Mouse (Mus musculus) granulocyte monocyte progenitor cell, adult 5-6 weeks (primary cell): ENCODE results near the gene Tmem143. TPM values are rescaled to one million over a fixed set of nuclear protein-coding genes. Genes with fewer than 3 reads are reported as not detected.
A peak's percentile ranks its signal among the peaks of the same experiment; 100 is the strongest.
"Not testable (repeated sequence)": the region's sequence is repeated elsewhere in the genome, so short reads cannot be mapped to it uniquely, and the experiment has no call there.

Experiments
- ATAC-seq: replicated peaks from 2 replicates; pipeline ENCODE4 v1.8.0; 2016; ENCODE audit warnings: mild to moderate bottlenecking, moderate TSS enrichment, inconsistent platforms; ENCODE audit not compliant: poor library complexity, severe bottlenecking
- total RNA-seq, 2 experiments: library from RNA; stranded (forward) in 1 of 2; stranded (reverse) in 1 of 2; fragments of 200-712, 200-1000 nt in 1 of 2; fragments of >200 nt in 1 of 2; fragmentation: Nextera tagmentation in 1 of 2; gene quantifications; 2 replicates each; pipeline ENCODE4 v1.2.3; 2014 to 2017

Tmem143 gene
- total RNA-seq, 2 experiments from 2014 or later: 9.5 to 21.2 TPM

DNA sequence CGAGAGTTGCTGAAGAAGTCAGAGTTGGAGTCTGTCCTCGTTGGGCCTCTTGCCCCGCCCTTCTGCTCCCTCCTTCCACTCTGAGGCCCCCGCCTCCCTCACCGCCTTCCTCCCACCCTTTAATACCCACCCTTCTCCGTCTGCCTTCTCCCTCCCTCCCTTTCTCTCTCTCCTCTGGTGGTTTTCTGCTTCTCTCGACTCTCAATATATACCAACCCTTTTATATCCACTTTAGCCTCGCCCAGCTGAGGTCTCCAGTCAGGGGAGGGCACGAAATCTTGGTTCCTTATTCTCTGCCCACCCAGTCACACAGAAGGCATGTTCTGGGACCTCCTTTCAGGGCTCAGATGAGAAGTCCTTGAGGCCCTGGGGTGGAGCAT, 24.5 kb downstream of the Tmem143 start, which contains the start of gene Emp3:
Emp3 (minus strand) TSS at position 163 of the 380 bp plus-strand sequence.
- peak; percentile 26 for ATAC-seq

DNA sequence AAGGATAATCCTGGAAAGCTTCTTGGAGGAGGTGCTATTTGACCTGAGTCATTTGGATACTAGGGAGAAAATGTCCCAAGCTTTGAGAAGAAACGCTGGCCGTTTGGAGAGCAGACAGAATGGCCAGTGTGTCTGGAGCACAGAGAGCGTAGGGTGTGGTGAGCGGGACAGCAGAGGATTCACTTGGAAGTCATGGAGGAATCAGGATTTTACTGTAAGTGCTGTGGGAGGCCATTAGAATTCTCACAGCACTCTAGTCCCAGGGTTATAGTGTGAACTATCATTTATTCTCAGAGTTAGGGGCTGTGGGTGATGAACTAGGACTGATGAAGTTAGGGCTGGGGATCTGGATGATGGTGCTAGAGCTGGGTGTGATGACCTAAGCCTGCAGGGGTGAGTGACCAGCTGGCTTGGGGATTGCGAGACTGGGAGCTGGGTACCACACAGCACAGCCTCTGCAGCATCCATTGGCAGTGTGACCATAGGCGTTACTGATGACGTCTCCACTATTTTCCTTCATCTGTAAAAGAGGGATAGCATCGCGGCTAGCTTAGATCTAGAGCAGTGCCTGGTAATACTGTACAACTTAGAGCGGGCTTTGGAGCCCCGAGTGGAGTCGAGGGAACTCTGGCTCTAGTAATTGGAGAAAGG, 25.3 kb downstream of the Tmem143 start:
- no peak for ATAC-seq

DNA sequence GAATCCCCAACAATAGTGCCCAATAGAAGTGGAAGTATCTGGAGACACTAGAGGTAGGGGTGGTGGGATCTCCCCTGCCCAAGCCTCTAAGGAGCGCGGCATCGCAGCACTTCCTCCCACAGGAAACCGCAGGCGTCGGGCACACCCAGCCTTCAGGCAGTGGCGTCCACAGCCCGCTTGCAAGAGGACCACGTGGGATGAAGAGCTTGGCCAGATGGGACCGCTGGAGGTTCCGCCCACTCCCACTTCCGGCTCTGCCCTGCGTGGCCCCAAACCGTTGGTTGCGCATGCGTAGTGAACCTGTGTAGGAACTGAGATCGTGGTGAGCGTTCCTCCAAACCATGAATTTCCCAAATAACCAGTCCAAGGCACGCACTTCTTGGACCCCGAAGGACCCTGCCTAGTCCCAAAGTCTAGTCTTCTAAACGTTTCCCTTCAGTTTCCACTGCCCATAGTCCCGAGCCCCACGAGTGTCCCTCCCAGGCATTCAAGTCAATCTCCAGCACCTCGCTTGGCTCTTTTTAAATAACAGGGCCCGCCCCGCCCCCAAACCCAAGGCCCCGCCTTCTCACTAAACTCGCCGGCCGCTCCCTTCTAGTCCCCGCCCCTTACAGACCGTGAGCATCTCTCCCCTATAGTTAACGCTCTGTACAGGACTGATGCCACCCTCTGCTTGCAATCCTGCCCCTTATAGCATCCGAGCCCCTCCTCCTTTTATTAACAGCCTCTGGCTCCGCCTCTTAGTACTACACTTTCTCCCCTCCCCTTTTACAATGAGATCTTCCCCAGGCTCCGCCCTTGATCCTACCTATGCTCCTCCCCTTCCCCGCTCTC, 26.4 kb downstream of the Tmem143 start:
- ATAC-seq: peak; percentile 57

DNA sequence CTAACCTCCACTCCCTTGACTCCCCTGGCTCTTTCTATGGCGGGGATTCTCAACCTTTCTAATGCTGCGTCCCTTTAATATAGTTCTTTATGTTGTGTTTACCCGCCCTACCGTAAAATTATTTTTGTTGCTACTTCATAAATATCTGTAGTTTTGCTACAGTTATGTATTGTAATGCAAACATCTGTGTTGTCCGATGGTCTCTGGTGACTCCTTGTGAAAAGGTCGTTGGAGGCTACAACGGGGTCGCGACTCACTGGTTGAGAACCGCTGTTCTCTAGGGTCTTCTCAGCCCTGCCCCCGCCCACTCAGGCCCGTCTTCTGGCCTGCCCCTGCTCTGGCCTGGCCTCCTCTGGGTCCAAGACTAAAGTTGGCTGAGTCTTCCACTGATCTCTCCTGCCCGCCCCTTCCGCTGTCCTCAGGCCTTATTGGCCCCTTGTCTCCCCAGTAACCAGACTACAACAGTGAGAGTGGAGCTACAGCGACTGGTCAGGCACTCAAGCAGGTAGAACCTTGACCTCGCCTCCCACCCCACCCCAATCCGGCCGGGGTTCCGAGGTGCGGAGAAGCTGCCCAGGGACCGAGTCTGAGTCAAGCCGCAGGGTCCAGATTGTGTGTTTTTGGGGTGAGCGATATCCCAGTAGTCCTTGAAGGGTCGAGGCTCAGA, 27.2 kb downstream of the Tmem143 start, which contains the start of gene Ccdc114:
Ccdc114 (plus strand) TSS at position 311 of the 667 bp plus-strand sequence.
- ATAC-seq: peak; percentile 25

DNA sequence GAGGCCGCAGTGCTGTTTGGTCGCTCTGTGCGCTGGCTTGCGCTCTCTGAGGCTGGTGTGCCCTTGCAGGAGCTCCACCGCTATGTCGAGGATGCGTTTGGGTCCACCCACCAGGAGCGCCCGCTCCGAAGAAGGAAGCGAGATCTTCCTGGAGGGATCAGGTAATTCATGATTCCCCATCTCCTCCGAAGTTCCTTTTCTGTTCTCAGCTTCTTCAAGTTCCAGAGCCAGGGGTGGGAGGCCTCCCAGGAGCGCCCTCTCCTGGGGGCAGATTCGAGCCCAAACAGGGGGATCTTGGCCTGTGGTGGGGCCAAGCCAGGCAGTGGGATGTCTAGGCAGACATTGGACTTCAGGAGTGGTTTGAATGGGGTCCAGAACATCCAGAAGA, 27.7 kb downstream of the Tmem143 start:
- 0 out of 2 replicates have a peak, but pooled peaks have one; percentile 8 for ATAC-seq

DNA sequence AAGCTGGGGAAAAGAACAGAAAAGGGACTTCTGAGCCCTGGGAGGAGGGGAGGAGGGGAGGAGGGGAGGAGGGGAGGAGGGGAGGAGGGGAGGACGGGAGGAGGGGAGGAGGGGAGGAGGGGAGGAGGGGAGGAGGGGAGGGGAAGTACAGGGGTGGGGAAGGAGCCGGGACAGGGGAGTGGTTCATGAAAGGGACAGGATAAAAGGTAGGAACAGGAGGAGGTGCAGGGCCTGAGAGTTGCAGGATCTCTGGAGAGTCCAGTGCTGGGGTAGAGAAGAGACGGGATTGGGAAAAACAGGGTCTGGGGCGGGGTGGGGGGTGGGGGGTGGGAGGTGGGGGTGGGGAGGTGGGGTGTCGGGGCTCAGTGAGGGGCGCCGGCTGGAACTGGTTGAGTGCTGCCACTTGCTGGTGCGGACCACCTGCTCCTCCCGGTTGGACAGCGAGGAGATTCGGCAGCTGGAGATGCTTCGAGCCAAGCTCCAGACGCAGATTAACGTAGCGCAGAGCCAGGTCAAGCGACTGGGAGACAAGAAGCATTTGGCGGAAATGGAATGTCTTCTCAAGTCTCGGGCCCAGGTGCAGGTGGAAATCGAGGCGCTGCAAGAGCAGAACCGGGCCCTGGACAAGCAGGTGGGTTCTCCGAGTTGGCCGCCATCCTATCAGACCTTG, 32.0 kb downstream of the Tmem143 start:
- ATAC-seq: no peak

DNA sequence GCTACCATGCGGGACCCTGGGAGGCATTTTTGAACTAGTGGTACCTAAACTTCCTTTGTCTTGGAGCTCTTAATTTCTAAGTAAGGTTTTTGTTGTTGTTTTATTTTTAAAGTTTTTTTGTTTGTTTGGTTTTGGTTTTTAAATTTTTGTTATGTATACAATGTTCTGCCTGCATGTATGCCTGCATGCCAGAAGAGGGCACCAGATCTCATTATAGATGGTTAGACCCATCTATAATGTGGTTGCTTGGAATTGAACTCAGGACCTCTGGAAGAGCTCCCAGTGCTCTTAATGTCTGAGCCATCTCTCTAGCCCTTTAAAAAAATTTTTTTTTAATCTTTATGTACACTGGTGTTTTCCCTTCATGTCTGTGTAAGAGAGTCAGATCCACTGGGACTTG, 32.9 kb downstream of the Tmem143 start:
- no peak for ATAC-seq

DNA sequence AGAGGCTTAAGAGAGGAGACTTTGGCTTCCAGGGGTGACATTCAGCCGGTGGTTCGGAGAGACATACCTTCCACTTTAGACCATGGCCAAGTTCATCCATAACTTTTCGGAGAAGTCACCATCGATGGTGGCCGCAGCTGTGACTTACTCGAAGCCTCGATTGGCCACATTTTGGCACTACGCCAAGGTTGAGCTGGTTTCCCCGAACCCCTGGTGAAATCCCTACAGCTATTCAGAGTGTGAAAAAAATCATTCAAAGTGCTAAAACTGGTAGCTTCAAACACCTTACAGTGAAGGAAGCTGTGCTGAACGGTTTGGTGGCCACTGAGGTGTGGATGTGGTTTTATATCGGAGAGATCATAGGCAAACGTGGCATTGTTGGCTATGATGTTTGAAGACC, 37.0 kb downstream of the Tmem143 start:
- ATAC-seq: not testable (repeated sequence)

DNA sequence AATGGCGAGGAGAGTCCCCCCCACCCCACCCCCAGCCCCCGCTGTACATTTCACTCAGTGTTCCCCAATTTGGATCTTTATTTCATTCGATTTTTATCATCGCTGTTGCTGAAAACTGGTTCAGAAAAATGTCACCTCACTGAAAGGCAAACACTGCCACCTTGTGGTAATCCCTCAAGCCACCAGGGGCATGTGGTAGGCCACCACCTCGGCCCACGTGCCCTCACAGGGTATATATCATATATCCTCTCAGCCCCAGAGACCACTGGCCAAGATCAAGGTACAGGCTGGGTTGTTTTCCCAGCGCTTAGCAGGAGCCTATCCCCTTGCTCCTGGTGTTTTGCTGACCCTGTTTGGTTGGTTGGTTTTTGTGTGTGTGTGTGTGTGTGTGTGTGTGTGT, 38.4 kb downstream of the Tmem143 start:
- peak; percentile 79 for ATAC-seq

DNA sequence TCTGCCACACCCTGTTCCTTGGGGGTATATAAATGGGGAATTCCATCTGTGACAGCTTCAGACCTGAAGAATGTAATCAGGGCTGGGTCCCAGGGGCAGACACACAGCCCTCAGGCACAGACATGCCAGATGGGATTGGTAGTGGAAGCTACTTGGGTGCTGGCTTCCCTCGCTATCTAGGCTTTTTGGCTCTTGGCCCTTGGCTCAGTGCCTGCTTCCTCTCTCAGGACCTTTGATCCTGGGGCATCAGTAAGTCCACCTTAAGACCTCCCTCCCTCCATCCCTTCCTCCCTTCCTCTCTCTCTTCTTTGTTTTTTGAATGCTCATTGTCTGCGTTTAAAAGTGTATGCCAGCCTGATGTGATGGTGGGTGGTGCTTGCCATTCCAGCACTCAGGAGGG, 43.1 kb downstream of the Tmem143 start:
- ATAC-seq: no peak

DNA sequence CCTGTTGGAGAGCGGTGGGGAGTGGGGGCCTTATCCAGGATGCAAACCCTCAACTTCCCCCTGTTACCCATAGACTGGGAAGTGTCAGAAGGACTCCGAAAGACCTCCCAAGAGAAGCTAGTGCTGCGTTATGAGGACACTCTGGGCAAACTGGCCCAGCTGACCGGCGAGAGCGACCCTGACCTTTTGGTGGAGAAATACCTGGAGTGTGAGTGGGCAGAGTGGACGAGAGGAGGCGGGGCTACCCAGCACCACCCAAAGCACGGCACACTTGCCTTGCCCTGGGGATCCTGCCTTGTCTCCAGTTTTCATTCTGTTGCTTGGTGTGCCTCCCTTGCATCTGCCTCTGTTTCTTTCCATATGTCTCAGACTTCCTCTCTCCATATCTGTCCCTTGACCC, 45.2 kb downstream of the Tmem143 start:
- ATAC-seq: no peak

DNA sequence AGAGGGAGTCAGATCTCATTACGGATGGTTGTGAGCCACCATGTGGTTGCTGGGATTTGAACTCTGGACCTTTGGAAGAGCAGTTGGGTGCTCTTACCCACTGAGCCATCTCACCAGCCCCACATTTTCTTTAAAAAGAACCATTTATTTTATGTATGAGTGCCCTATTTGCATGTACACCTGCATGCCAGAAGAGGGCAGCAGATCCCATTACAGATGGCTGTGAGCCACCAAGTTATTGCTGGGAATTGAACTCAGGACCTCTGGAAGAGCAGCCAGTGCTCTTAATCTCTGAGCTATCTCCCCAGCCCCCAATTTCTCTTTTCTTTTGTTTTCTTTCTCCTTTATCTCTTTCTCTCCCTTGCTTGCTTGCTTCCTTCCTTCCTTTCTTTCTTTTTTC, 46.5 kb downstream of the Tmem143 start:
- ATAC-seq: not testable (repeated sequence)

DNA sequence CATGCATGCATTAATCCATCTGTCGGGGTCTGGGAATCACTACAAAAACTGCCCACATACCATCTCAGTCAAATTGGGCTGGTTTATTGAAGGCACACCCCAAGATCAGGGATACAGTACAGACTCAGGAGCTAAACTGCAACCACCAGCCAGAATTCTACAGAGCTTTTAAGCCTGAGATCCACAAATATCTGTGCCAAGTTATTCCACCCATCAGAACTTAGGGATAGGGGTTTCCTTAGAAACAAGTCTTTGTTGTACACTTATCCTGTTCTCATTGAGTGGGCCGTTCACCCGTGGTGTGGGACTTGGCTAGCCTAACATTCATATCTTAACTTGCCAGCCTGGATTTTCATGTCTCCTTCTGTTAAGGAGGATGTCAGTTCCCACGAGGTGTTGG, 52.3 kb downstream of the Tmem143 start:
- ATAC-seq: no peak

DNA sequence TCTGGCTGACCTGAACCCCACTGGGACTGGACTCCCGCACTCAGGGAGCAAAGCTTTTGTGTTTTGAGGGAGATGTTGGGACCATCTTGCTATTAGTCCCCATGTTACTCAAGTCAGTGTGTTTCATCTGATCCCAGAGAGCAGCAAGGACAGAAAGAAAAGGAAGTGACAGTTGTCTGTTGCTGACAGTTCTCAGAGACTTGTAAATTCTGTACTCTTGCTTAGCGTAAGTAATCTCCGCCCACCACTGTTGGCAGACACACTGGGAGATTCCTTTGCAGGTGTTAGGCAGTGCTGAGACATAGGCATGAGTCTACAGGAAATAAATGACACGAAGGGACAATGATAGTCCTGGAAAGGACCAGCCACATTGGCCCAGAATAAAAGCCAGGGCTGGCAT, 59.9 kb downstream of the Tmem143 start:
- no peak for ATAC-seq

Other genes with a start within 250 kb of the Tmem143 start
- 0.24 TPM in 1 of 2 replicates, not detected in the other for gene Fut2, start 230.5 kb upstream of the Tmem143 start, total RNA-seq (2014; fragmentation: Nextera tagmentation)
- not detected in 2 replicates for gene Fut2, start 230.5 kb upstream of the Tmem143 start, total RNA-seq (2017)
- gene Ntn5, start 212.9 kb upstream of the Tmem143 start, total RNA-seq (2014; fragmentation: Nextera tagmentation): not detected in 2 replicates
- gene Ntn5, start 212.9 kb upstream of the Tmem143 start, total RNA-seq (2017): not detected in 2 replicates
- gene Sec1, start 202.5 kb upstream of the Tmem143 start, total RNA-seq (2014; fragmentation: Nextera tagmentation): not detected in 2 replicates
- gene Sec1, start 202.5 kb upstream of the Tmem143 start, total RNA-seq (2017): not detected in 2 replicates
- gene Car11, start 197.1 kb upstream of the Tmem143 start, total RNA-seq (2014; fragmentation: Nextera tagmentation): not detected in 2 replicates
- 0.09 TPM in 1 of 2 replicates, not detected in the other for gene Car11, start 197.1 kb upstream of the Tmem143 start, total RNA-seq (2017)
- gene Dbp, start 191.9 kb upstream of the Tmem143 start, total RNA-seq (2014; fragmentation: Nextera tagmentation): 1.7 and 3.1 TPM in 2 replicates
- gene Dbp, start 191.9 kb upstream of the Tmem143 start, total RNA-seq (2017): 4.0 and 6.3 TPM in 2 replicates
- 2,165 and 2,847 TPM in 2 replicates for gene Rpl18, start 181.5 kb upstream of the Tmem143 start, total RNA-seq (2014; fragmentation: Nextera tagmentation)
- 1,831 and 2,021 TPM in 2 replicates for gene Rpl18, start 181.5 kb upstream of the Tmem143 start, total RNA-seq (2017)
- 14.9 and 26.4 TPM in 2 replicates for gene Sphk2, start 178.9 kb upstream of the Tmem143 start, total RNA-seq (2014; fragmentation: Nextera tagmentation)
- gene Sphk2, start 178.9 kb upstream of the Tmem143 start, total RNA-seq (2017): 10.0 and 10.6 TPM in 2 replicates
- 0.34 and 0.90 TPM in 2 replicates for gene Fam83e, start 175.7 kb upstream of the Tmem143 start, total RNA-seq (2014; fragmentation: Nextera tagmentation)
- gene Fam83e, start 175.7 kb upstream of the Tmem143 start, total RNA-seq (2017): 0.39 and 0.77 TPM in 2 replicates
- gene Spaca4, start 171.1 kb upstream of the Tmem143 start, total RNA-seq (2014; fragmentation: Nextera tagmentation): not detected in 2 replicates
- not detected in 2 replicates for gene Spaca4, start 171.1 kb upstream of the Tmem143 start, total RNA-seq (2017)
- gene Lmtk3, start 113.2 kb upstream of the Tmem143 start, total RNA-seq (2014; fragmentation: Nextera tagmentation): not detected in 2 replicates
- not detected in 2 replicates for gene Lmtk3, start 113.2 kb upstream of the Tmem143 start, total RNA-seq (2017)
- 1.3 and 3.3 TPM in 2 replicates for gene Sult2b1, start 112.3 kb upstream of the Tmem143 start, total RNA-seq (2014; fragmentation: Nextera tagmentation)
- 0.39 TPM in 1 of 2 replicates, not detected in the other for gene Sult2b1, start 112.3 kb upstream of the Tmem143 start, total RNA-seq (2017)
- gene Cyth2, start 82.4 kb upstream of the Tmem143 start, total RNA-seq (2014; fragmentation: Nextera tagmentation): 32.7 and 36.3 TPM in 2 replicates
- 33.1 and 35.3 TPM in 2 replicates for gene Cyth2, start 82.4 kb upstream of the Tmem143 start, total RNA-seq (2017)
- 0.47 and 0.71 TPM in 2 replicates for gene Kcnj14, start 72.2 kb upstream of the Tmem143 start, total RNA-seq (2014; fragmentation: Nextera tagmentation)
- gene Kcnj14, start 72.2 kb upstream of the Tmem143 start, total RNA-seq (2017): not detected in 2 replicates
- gene Grwd1, start 66.0 kb upstream of the Tmem143 start, total RNA-seq (2014; fragmentation: Nextera tagmentation): 30.9 and 33.6 TPM in 2 replicates
- 21.9 and 27.3 TPM in 2 replicates for gene Grwd1, start 66.0 kb upstream of the Tmem143 start, total RNA-seq (2017)
- gene Kdelr1, start 24.2 kb upstream of the Tmem143 start, total RNA-seq (2014; fragmentation: Nextera tagmentation): 123 and 143 TPM in 2 replicates
- gene Kdelr1, start 24.2 kb upstream of the Tmem143 start, total RNA-seq (2017): 65.2 and 72.5 TPM in 2 replicates
- gene Grin2d, start 18.6 kb upstream of the Tmem143 start, total RNA-seq (2014; fragmentation: Nextera tagmentation): 0.15 TPM in 1 of 2 replicates, not detected in the other
- gene Grin2d, start 18.6 kb upstream of the Tmem143 start, total RNA-seq (2017): 0.09 TPM in 1 of 2 replicates, not detected in the other
- 3.7 and 4.0 TPM in 2 replicates for gene Syngr4, start 227 bp upstream of the Tmem143 start, total RNA-seq (2014; fragmentation: Nextera tagmentation)
- gene Syngr4, start 227 bp upstream of the Tmem143 start, total RNA-seq (2017): 0.41 TPM in 1 of 2 replicates, not detected in the other
- 244 and 297 TPM in 2 replicates for gene Emp3, start 24.5 kb downstream of the Tmem143 start, total RNA-seq (2014; fragmentation: Nextera tagmentation)
- 174 and 251 TPM in 2 replicates for gene Emp3, start 24.5 kb downstream of the Tmem143 start, total RNA-seq (2017)
- gene Ccdc114, start 27.1 kb downstream of the Tmem143 start, total RNA-seq (2014; fragmentation: Nextera tagmentation): 3.1 TPM in 1 of 2 replicates, not detected in the other
- gene Ccdc114, start 27.1 kb downstream of the Tmem143 start, total RNA-seq (2017): 1.8 and 3.0 TPM in 2 replicates
- gene Abcc6, start 133.4 kb downstream of the Tmem143 start, total RNA-seq (2014; fragmentation: Nextera tagmentation): not detected in 2 replicates
- gene Abcc6, start 133.4 kb downstream of the Tmem143 start, total RNA-seq (2017): not detected in 2 replicates
- 40.8 and 56.0 TPM in 2 replicates for gene Nomo1, start 136.8 kb downstream of the Tmem143 start, total RNA-seq (2014; fragmentation: Nextera tagmentation)
- gene Nomo1, start 136.8 kb downstream of the Tmem143 start, total RNA-seq (2017): 59.7 and 71.5 TPM in 2 replicates
- not detected in 2 replicates for gene Kcnj11, start 203.8 kb downstream of the Tmem143 start, total RNA-seq (2014; fragmentation: Nextera tagmentation)
- gene Kcnj11, start 203.8 kb downstream of the Tmem143 start, total RNA-seq (2017): not detected in 2 replicates